Mouse (Mus musculus) layer of hippocampus, adult 18-20 months (tissue): ENCODE results near the gene Foxn4. TPM values are rescaled to one million over a fixed set of nuclear protein-coding genes. Genes with fewer than 3 reads are reported as not detected.

Source experiments
- DNase-seq, 2 experiments: peaks; one replicate each; pipeline ENCODE4 v3.0.0; 2022; ENCODE audit warnings: low spot score in 2 of 2
- long read RNA-seq: library from polyadenylated mRNA; stranded (forward); transcript quantifications from one replicate; pipeline ENCODE4 v2.0.0, GENCODE M21; 2021
- total RNA-seq, 2 experiments: library from RNA; stranded (reverse); gene quantifications; 2 replicates each; pipeline ENCODE4 v1.2.3; 2021

Gene Foxn4
- not detected for total RNA-seq
- long read RNA-seq = 0 reads

DNA sequence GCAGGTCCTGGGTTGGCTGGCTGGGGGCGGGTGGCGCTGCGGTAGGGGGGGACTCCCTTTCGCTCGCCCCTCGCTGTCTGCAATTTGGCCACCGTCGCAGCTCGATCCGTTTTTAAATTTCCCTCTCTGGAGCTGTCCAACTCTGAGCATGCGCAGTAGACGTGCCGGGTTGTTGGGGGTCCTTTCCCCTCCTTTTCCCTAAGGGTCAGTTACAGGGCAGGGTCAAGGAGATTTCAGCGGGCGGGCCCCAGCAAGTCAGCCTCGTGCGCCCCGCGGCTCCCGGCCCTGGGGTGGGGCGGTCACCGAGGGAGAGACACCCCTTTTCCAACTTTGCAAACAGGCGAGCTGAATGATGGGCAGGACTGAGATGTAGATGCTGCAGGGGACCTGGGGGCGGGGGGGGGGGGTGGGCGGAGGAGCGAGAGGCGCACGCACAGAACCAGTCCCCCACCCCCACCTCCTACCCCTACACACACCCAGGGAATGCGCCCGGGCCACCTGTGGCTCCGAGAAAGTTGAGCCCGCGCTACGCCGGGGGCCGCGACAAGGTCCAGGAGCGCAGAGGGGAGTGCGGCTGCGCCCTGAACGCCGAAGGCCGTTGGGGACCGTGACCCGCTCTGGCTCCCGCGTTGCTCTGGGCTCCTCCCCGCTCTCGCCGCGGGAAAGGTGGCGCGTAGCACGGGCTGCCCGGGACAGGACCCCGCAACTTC is at the start of gene Foxn4:
TSS of gene Foxn4 (minus strand) at position 115 of the 710 bp plus-strand sequence.
- DNase-seq = no peak

- no peak for DNase-seq
Observed at GRCm38 (mm10) chr5:114323105-114323790, 49.6 kb upstream of the Foxn4 start.

DNA sequence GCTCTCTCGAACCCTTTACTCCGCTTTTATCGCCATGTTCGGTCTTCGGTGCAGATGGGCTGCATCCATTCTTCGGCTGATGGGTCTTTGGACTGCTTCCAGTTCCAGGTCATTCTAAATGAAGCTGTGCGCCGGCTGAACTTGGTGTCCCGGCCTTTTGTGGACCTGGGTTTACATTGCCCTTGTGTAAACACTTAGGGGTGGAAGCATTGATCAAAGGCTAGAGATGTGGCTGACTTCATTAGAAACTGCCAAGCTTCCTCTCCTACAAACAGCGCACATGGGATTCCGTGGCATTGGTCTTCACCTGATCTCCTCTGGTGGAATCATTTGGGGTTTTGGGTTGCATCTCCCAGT is 36.1 kb upstream of the Foxn4 start:
- no peak for DNase-seq

DNA sequence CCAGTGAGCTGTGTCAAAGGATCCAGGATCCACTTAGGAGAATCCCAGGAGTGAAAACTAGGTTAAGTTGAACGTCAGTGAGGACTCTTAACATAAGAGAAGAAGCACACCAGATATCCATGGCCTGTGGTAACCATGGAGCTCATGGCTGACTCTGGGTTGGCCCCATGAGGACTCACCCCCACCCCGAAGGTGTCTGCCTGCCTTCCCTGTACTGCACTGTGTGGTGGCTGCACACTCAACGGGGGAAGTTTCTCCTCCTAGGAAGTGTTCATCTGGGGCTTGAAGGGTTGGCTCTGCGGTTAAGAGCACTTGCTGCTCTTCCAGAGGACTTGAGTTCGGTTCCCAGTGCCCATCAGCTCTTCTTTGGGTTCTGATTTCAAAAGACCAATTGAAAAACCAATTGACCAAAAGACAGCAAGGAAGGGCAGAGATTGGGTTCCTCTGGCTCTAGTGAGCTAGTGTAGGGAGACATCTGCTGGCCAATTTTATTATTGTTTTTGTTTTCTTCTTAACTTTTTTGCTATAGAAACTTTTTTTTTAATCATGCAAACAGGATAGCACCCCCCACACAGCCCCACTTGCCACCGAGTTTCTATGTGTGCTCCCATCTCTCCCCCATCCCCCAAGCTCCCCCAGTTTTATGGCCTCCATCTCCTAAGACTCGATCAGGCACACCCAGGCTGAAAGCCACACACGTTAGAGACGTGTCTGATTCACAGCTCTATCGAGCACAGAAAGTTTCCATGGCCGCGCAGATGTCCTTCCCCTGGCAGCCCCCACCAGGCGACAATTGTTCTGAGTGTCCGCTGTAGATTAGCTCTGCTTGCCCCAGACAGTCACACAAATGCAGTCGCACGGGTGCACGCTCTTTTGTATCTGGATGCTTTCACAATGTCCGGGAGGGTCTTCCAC is 35.4 kb upstream of the Foxn4 start:
- DNase-seq = peak in 1 of 2 experiments; percentile 46

DNA sequence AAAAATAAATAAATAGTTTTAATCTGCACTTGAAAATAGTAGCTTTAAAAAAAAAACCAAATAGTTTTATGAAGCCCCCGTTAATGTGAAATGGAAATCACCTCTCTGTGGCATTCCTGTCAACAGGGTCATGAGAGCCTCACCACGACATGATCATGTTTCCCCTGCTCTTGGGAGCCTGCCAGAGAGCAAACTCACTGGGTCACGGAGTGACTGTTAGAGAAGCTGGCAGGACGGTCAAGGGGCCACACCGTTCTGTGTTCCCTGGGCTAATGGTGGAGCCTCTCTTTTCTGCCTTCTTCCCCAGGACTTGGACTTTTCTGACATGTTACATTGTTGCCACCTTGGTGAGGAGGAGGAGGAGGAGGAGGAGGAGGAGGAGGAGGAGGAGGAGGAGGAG is 32.9 kb upstream of the Foxn4 start:
- no peak for DNase-seq

- no peak for DNase-seq
Observed at GRCm38 (mm10) chr5:114303166-114303565, 29.6 kb upstream of the Foxn4 start.

DNA sequence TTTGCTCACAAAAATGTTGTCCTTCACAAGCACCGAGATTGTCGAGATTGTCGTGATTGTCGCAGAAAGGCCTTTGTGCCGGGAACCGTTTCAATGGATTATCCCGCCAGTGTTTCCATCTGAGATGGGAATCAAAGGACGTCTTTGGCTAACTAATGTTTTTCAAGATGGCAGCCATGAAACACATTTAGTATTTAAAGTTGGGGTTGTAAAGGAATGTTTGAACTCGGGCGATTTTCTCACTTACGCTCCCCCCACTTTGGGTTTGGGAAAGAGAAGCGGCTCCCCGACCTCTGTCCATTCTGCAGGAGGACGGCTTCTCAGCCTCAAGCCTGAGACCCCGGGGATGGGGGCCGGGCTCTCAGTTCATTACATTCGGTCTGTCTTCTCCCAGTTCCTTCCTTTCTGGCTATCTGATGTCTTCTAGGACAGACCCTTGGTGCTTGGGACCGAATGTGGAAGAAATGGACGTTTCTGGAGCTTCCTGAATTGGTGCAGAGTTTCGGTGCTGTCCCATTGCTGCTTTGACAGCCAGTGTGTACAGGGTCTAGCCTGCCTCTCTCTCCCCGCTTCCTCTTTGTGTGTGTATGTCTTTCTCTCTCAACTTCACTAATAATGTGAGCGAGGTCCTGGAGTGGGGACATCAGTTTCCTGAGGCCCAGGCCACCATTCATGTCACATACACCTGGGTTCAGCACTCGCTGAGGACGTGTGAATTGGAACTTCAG is 26.4 kb upstream of the Foxn4 start:
- DNase-seq = no peak

DNA sequence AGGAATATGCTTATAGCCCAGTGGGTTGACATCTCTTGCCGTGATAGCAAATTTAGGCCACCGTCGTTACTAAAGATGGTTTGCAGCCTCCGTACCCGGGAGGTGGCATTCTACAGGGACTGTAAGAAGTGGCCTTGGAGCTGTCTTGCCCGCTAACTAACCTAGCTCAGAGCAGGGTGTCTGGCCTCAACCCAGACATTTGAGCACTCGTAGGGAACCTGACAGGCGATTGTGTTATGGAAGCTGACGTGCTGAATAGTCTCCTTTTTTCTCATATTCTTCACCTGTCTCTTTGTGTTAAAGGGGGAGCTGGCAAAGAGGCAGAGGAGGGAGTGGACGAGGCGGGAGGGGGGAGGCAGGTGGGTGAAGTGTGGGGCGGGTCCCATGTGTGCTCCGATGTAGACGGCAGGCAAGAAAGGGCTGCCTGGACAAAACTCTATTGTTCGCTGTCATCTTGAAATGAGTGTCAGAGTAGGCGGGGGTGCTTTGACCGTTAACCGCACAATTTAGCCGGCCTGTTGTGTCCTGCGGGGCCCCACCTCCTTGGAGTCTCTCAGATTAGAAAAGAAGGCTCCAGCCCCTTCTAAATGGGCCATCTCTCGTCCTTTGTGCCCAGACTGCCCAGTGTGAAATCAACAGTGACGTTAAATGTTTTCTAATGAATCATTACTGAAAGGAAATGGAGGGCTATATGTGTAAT is 25.7 kb upstream of the Foxn4 start:
- no peak for DNase-seq

- DNase-seq = no peak
Observed at GRCm38 (mm10) chr5:114298212-114298894, 24.7 kb upstream of the Foxn4 start.

GRCm38 (mm10) chr5:114296693-114297631 is 23.4 kb upstream of the Foxn4 start:
- DNase-seq = no peak

DNA sequence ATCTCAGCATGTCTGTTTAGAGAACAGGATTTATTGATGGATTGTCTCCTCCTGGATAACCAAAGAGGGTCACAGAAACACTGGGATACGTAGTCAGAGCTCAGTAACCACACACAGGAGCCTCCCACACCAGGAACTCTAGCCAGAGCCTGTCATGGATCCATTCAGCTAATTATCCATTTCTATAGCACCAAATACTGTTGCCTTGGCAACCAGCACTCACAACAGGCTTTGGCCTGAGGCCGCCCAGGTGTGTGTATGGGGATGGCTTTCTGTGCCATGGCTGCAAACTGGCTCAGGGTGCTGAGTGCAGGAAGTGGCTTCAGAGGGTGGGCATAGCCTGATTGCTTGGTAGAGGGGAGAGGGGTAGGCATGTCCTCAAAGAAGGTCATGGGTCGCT is 16.4 kb upstream of the Foxn4 start:
- peak in 1 of 2 experiments; percentile 12 for DNase-seq

DNA sequence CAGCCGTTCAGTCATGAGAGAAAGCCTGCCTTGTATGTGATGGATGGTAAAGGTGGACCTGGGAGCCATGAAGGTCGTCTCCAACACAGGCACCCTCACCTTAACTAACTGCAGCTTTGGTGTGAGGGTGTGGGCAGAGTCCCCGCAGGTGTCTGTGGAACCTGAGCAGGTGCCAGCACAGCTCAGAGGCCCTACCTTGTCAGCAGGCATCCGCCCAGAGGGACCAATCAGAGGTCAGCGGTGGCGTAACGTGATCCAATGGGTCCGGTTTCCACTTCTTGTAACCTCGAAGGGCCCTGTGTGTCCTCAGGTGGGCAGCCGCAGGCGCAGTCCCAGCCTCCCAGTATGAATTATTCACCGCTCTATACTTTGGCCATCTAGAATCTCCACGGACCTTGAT is 15.3 kb upstream of the Foxn4 start, which contains the start of gene Myo1h:
TSS of gene Myo1h (plus strand) at position 293 of the 400 bp plus-strand sequence.
- DNase-seq = no peak

GRCm38 (mm10) chr5:114288396-114288795 is 14.8 kb upstream of the Foxn4 start:
- DNase-seq = no peak

- DNase-seq = no peak
Observed at GRCm38 (mm10) chr5:114286872-114287571, 13.4 kb upstream of the Foxn4 start.

DNA sequence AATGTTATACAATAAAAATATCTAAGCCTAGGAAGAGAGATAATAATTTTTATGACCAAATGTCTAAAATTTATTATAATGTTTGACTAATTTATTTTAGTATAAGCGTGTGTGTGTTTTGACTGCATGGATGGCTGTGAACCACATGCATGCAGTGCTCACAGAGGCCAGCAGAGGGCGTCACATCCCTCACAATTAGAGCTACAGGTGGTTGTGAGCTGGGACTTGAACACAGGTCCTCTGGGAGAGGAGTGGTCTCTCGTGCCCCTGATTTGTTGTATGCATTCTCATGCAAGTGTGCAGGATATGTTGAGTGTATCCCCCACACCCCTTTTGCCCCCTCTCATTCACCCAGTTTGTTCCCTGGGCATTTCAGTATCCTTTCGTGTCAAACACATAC is 12.5 kb upstream of the Foxn4 start:
- DNase-seq = no peak

DNA sequence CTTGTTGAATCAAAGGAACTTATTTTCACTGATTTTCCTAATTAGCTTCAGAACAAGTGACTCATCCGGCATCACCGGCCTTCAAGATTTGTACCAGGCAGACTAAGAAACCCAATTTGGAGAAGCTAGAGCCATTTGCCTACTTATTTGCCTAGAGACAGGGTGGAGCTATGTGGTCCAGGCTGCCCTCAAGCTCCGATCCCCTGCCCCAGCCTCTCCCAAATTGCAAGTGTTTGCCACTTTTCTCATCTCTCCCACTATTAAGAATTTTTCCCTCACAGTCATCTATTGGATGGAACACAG is 11.7 kb upstream of the Foxn4 start:
- peak; percentile 8 to 29 for DNase-seq

- DNase-seq = peak in 1 of 2 experiments; percentile 29
Observed at GRCm38 (mm10) chr5:114284604-114285397, 11.2 kb upstream of the Foxn4 start.
